Mouse (Mus musculus) heart, postnatal 0 days (tissue): ENCODE results near the gene Ehbp1l1. TPM values are rescaled to one million over a fixed set of nuclear protein-coding genes. Genes with fewer than 3 reads are reported as not detected.

Experiments
- ATAC-seq: fragments of 200-750 bp; cut with Nextera tagmentation; 2 replicates; pipeline ENCODE4 v1.8.0; 2017; ENCODE audit warnings: low read depth, moderate number of reproducible peaks, moderate library complexity; ENCODE audit not compliant: insufficient read depth
- DNase-seq: peaks from one replicate; pipeline ENCODE4 v3.0.0-alpha.2; 2016; ENCODE audit warnings: low spot score
- H3K27ac ChIP-seq: fragments of 300-500 bp; sonication (generic); 2 replicates; pipeline ENCODE4 v1.5.1; 2014; ENCODE audit warnings: low read depth, mild to moderate bottlenecking
- H3K27me3 ChIP-seq: fragments of 300-500 bp; sonication (generic); 2 replicates; pipeline ENCODE4 v1.6.1; 2014; ENCODE audit warnings: low read length, mixed read lengths; ENCODE audit not compliant: control insufficient read depth, insufficient read depth
- H3K36me3 ChIP-seq: fragments of 300-500 bp; sonication (generic); replicated peaks from 2 replicates; pipeline ENCODE4 v1.6.1; 2014; ENCODE audit warnings: low read length, mixed read lengths; ENCODE audit not compliant: control insufficient read depth, insufficient read depth
- H3K4me1 ChIP-seq: fragments of 300-500 bp; sonication (generic); 2 replicates; pipeline ENCODE4 v1.6.1; 2014; ENCODE audit warnings: antibody characterized with exemption; ENCODE audit not compliant: control insufficient read depth, insufficient read depth
- H3K4me2 ChIP-seq: fragments of 300-500 bp; sonication (generic); 2 replicates; pipeline ENCODE4 v1.6.1; 2014; ENCODE audit warnings: low read depth, mild to moderate bottlenecking, low read length, moderate library complexity
- H3K4me3 ChIP-seq: fragments of 300-500 bp; sonication (generic); 2 replicates; pipeline ENCODE4 v1.5.1; 2014; ENCODE audit warnings: low read depth, low read length
- H3K9ac ChIP-seq: fragments of 300-500 bp; sonication (generic); replicated peaks from 2 replicates; pipeline ENCODE4 v1.6.1; 2014; ENCODE audit warnings: low read depth, low read length, mixed read lengths
- H3K9me3 ChIP-seq: fragments of 300-500 bp; sonication (generic); replicated peaks from 2 replicates; pipeline ENCODE4 v1.6.1; 2016; ENCODE audit warnings: low read length; ENCODE audit not compliant: control insufficient read depth
- CTCF ChIP-seq: IDR thresholded peaks from 2 replicates; pipeline ENCODE4 v1.5.1; 2016; ENCODE audit warnings: antibody characterized with exemption, control low read depth, low read depth
- EP300 ChIP-seq: IDR thresholded peaks from 2 replicates; pipeline ENCODE4 v1.6.1; 2016; ENCODE audit warnings: antibody characterized with exemption, low read depth
- WGBS: fragments of 180-500 bp; shearing (Covaris S2); extraction: QIAGEN DNeasy Blood & Tissue Kit; methylation state at CpG from one replicate; pipeline ENCODE4 v1.1.7; 2014; 5-methylcytosine and 5-hydroxymethylcytosine counted together
- polyA plus RNA-seq: library from polyadenylated mRNA; unstranded; fragments of >200 nt; fragmentation: Nextera tagmentation; extraction: Ambion mirVana; gene quantifications from 2 replicates; pipeline ENCODE4 v1.2.1, GENCODE M21; 2015
- total RNA-seq: library from RNA; depleted of rRNA; stranded (reverse); fragments of >200 nt; gene quantifications from 2 replicates; pipeline ENCODE4 v1.2.3, GENCODE M21; 2014; ENCODE audit warnings: low replicate concordance

Gene Ehbp1l1
- total and polyA plus RNA-seq, 2 experiments from 2014 or later: 111 to 113 TPM

DNA sequence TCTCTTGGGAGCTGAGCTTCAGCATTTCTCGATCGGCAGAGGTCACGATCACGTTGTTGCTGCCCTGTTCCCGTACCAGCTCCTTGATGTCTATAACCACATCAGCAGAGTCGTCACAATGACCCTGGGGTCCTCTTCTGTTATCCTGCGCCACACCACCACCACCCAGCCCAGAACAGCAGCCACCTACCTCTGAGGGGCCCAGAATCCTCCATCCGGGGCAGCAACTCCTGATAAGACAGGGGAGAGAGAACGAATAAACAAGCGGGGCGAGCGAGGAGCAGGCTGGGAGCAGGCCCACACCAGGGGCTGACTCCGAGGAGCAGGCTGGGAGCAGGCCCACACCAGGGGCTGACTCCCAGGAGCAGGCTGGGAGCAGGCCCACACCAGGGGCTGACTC is 39.7 kb downstream of the Ehbp1l1 start:
- WGBS: 77% methylated on average over 13 of the region's 13 CpGs
- no peak overlapping the region for H3K4me2 ChIP-seq
- no peak overlapping the region for H3K9ac ChIP-seq
- ATAC-seq (no peak), DNase-seq (no peak)
- no peaks in the 10 kb centered on the region for H3K27me3 ChIP-seq
- peaks cover 57% of the 10 kb centered on the region for H3K36me3 ChIP-seq
- no peak overlapping the region for H3K27ac ChIP-seq
- H3K9me3 ChIP-seq: no peaks in the 10 kb centered on the region
- H3K4me1 ChIP-seq: peaks cover 9% of the 10 kb centered on the region; the same call in 1 of the 2 replicates
- no peak for TF ChIP-seq EP300
- no peak for TF ChIP-seq CTCF
- H3K4me3 ChIP-seq: no peak overlapping the region

DNA sequence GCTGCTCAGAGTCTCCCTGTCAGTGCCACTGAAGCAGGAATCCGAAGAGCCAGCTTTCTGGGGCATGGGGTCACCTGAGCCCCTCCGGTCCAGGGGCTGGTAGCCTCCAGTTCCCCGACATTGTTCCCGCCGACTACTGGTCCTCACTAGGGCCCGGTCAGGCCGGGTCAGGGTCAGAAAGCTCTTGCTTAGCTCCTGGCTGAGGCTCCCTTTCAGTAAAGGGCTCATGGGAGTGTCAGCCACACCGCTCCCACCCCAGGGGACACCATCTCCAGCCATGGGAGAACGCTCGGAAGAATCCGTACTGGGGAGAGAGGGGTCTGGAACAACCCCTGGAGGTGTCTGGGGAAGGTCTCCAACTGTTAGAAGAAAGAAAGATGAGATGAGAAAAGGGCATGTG is 40.3 kb downstream of the Ehbp1l1 start:
- H3K27ac ChIP-seq: no peak overlapping the region
- H3K36me3 ChIP-seq: peaks cover 60% of the 10 kb centered on the region
- no peak overlapping the region for H3K4me3 ChIP-seq
- peaks cover 4% of the 10 kb centered on the region; the same call in 1 of the 2 replicates for H3K4me1 ChIP-seq
- H3K9me3 ChIP-seq: no peaks in the 10 kb centered on the region
- TF ChIP-seq EP300 (no peak), CTCF (no peak)
- H3K27me3 ChIP-seq: no peaks in the 10 kb centered on the region
- WGBS: 91% methylated on average over 11 of the region's 11 CpGs
- ATAC-seq: no peak
- no peak overlapping the region for H3K9ac ChIP-seq
- DNase-seq: no peak
- no peak overlapping the region for H3K4me2 ChIP-seq

DNA sequence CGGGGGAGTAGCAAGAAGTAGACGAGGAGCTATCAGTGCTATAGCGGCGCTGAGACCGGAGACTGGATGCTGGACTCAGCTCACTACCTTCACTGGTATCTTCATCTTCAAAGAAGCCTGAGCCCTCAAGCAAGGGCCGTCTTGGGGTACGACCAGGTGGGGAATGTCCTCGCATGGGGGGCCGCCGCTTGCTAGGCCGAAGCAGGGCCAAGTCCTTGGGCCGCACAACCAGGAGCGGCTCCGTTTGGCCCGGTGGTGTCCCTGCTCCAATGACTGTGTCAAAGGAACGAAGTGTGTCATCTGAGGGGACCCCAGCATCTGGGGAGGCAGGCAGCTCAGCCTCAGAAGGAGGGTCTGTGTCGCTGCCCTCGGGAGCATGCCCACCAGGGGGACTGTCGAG is 40.7 kb downstream of the Ehbp1l1 start:
- Histone ChIP-seq H3K36me3 (peaks cover 63% of the 10 kb centered on the region), H3K27ac (no peak overlapping the region), H3K4me2 (no peak overlapping the region), H3K27me3 (no peaks in the 10 kb centered on the region), H3K9me3 (no peaks in the 10 kb centered on the region), H3K4me3 (no peak overlapping the region), H3K9ac (no peak overlapping the region), H3K4me1 (peaks cover 4% of the 10 kb centered on the region; the same call in 1 of the 2 replicates)
- DNase-seq: no peak
- WGBS: 91% methylated on average over 19 of the region's 19 CpGs
- TF ChIP-seq EP300 (no peak), CTCF (no peak)
- no peak for ATAC-seq

DNA sequence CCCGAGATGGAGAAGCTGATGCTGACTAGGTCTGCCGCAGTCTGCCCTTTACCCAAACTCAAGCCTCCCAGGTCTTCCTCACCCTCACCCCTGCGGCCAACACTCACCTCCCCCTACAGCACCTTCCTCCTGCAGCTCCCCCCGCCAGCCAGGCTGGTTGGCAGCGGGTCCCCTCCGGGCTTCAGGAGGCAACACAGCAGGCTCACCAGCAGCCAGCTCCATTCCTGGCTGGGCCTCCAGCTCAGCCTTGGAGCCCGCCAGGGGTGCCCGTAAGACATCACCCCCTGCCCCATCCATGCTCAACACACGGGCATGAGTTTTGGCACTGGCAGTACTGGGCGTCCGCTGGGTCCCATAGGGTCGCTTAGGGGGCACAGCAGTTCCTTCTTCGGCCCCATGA is 41.1 kb downstream of the Ehbp1l1 start:
- H3K9me3 ChIP-seq: no peaks in the 10 kb centered on the region
- peaks cover 67% of the 10 kb centered on the region for H3K36me3 ChIP-seq
- no peak for ATAC-seq

DNA sequence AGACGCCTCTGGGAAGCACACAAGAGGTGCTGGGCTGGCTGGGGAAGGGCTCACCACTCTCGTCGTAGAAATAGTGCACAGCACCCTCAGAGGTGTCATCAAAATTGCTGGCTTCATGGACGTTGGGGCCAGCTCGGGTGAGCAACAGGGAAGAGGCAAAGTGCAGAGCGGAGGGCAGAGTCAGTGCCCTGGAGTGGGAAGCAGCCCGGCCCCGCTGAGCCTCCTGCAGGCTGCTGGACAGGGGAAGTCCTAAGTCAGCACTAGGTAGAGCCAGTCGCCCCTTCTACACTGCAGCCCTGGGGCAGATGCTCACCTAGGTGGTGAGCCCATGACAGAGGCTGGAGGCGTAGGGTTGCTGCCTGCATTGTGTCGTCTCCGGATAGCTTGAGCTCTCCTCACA is 41.9 kb downstream of the Ehbp1l1 start:
- peaks cover 75% of the 10 kb centered on the region for H3K36me3 ChIP-seq
- no peak overlapping the region for H3K9ac ChIP-seq
- ATAC-seq (no peak), DNase-seq (no peak)
- TF ChIP-seq CTCF (no peak), EP300 (no peak)
- 90% methylated on average over 12 of the region's 12 CpGs for WGBS
- H3K4me3 ChIP-seq: no peak overlapping the region
- peaks cover 4% of the 10 kb centered on the region; the same call in 1 of the 2 replicates for H3K4me1 ChIP-seq
- no peak overlapping the region for H3K27ac ChIP-seq
- no peak overlapping the region for H3K4me2 ChIP-seq
- H3K9me3 ChIP-seq: no peaks in the 10 kb centered on the region
- H3K27me3 ChIP-seq: no peaks in the 10 kb centered on the region

More for the DNA sequence above, 41.1 kb downstream of the Ehbp1l1 start:
- H3K4me1 ChIP-seq: peaks cover 4% of the 10 kb centered on the region; the same call in 1 of the 2 replicates
- H3K27ac ChIP-seq: no peak overlapping the region
- no peak overlapping the region for H3K4me3 ChIP-seq
- 85% methylated on average over 13 of the region's 13 CpGs for WGBS
- DNase-seq: no peak
- TF ChIP-seq CTCF (no peak), EP300 (no peak)
- no peaks in the 10 kb centered on the region for H3K27me3 ChIP-seq
- H3K4me2 ChIP-seq: no peak overlapping the region
- H3K9ac ChIP-seq: no peak overlapping the region

DNA sequence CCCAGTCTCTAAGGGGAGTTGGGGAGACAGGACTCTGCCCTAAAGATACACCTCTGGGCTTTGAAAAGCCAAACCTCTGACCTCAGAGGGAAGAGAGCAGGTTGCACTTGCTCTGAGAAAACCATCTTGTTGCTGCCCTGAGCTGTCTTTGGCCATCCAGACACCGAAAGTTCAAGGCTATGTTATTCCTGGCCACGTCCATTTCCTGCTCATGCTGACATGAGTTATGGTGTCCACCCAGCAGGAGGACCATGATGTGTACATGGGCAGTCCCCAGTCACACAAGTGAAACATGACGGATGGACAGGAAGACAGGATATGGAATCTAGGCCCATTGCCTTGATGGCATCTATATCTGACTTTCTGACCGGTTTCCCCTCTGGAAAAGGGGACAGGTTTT is 45.7 kb downstream of the Ehbp1l1 start:
- H3K36me3 ChIP-seq: peaks cover 94% of the 10 kb centered on the region
- ATAC-seq: no peak
- 76% methylated on average over 4 of the region's 4 CpGs for WGBS

More for the DNA sequence above, 45.7 kb downstream of the Ehbp1l1 start:
- no peaks in the 10 kb centered on the region for H3K9me3 ChIP-seq
- H3K9ac ChIP-seq: no peak overlapping the region
- no peak overlapping the region for H3K4me2 ChIP-seq
- H3K27me3 ChIP-seq: no peaks in the 10 kb centered on the region
- H3K4me3 ChIP-seq: no peak overlapping the region
- TF ChIP-seq CTCF: no peak
- no peak for TF ChIP-seq EP300
- H3K27ac ChIP-seq: no peak overlapping the region
- DNase-seq: no peak
- H3K4me1 ChIP-seq: no peaks in the 10 kb centered on the region
